Mouse (Mus musculus) heart, postnatal 14 days (tissue): Measurements from ENCODE around the gene Ifnl3. TPM values are rescaled to one million over a fixed set of nuclear protein-coding genes. Genes with fewer than 3 reads are reported as not detected.
A peak's percentile ranks its signal among the peaks of the same experiment; 100 is the strongest.
"Not testable (repeated sequence)": the region's sequence is repeated elsewhere in the genome, so short reads cannot be mapped to it uniquely, and the experiment has no call there.

Source experiments
- DNase-seq, 2 experiments: peaks; one replicate each; pipeline ENCODE4 v3.0.0; 2021 to 2022
- intact Hi-C: fragments of 180-260 bp; cut with DNase I; formaldehyde crosslinking; loops from one replicate; pipeline ENCODE4 v1.15.1; 2025
- long read RNA-seq, 2 experiments: library from polyadenylated mRNA; stranded (forward); transcript quantifications; one replicate each; pipeline ENCODE4 v2.0.0; 2021
- total RNA-seq, 2 experiments: library from RNA; stranded (reverse); gene quantifications; 2 replicates each; pipeline ENCODE4 v1.2.3; 2021

The Ifnl3 gene
- total RNA-seq, result not detected
- long read RNA-seq, experiment 1, result 0 reads
- long read RNA-seq, experiment 2, result 0 reads

- DNase-seq, intact Hi-C loops: not testable (repeated sequence)
Measured at GRCm38 (mm10) chr7:28522536-28522935, at the start of gene Ifnl3. Gene Ifnl3 (plus strand): TSS chr7:28522836.

- no peak for DNase-seq
- intact Hi-C loops, result no loop called here
Measured at GRCm38 (mm10) chr7:28476191-28476590, 46.4 kb upstream of the Ifnl3 start.

GRCm38 (mm10) chr7:28477363-28477762 is 45.3 kb upstream of the Ifnl3 start:
- no peak for DNase-seq
- intact Hi-C loops, result no loop called here

- intact Hi-C loops, result no loop called here
- no peak for DNase-seq
Measured at GRCm38 (mm10) chr7:28478854-28479253, 43.8 kb upstream of the Ifnl3 start.

GRCm38 (mm10) chr7:28482854-28483253 is 39.8 kb upstream of the Ifnl3 start:
- intact Hi-C loops, result no loop called here
- no peak for DNase-seq

GRCm38 (mm10) chr7:28484192-28484591 is 38.4 kb upstream of the Ifnl3 start:
- DNase-seq, result no peak
- intact Hi-C loops, result no loop called here

GRCm38 (mm10) chr7:28488030-28488491 is 34.6 kb upstream of the Ifnl3 start:
- intact Hi-C loops, result no loop called here
- no peak for DNase-seq

- intact Hi-C loops, result loop anchor here (5.0 kb wide), 1 partner anchor 112 kb away; no protein-coding TSS in a partner anchor
- DNase-seq, result peak; percentile 45 to 57
Measured at GRCm38 (mm10) chr7:28490410-28490809, 32.2 kb upstream of the Ifnl3 start.

- no peak for DNase-seq
- intact Hi-C loops, result loop anchor here (5.0 kb wide), 1 partner anchor 111 kb away; no protein-coding TSS in a partner anchor
Measured at GRCm38 (mm10) chr7:28490903-28491302, 31.7 kb upstream of the Ifnl3 start.

- no peak for DNase-seq
- intact Hi-C loops, result loop anchor here (5.0 kb wide), 1 partner anchor 110 kb away; no protein-coding TSS in a partner anchor
Measured at GRCm38 (mm10) chr7:28492310-28492709, 30.3 kb upstream of the Ifnl3 start.

- intact Hi-C loops, result no loop called here
- no peak for DNase-seq
Measured at GRCm38 (mm10) chr7:28495426-28495825, 27.2 kb upstream of the Ifnl3 start.

- intact Hi-C loops, result no loop called here
- DNase-seq, result peak in 1 of 2 experiments; percentile 29
Measured at GRCm38 (mm10) chr7:28505585-28505984, 17.1 kb upstream of the Ifnl3 start.

GRCm38 (mm10) chr7:28509121-28509520 is 13.5 kb upstream of the Ifnl3 start:
- intact Hi-C loops, result loop anchor here (2.0 kb wide), 1 partner anchor 18 kb away; no protein-coding TSS in a partner anchor

GRCm38 (mm10) chr7:28510405-28510974 is 12.1 kb upstream of the Ifnl3 start, which contains the start of gene Ifnl2:
Gene Ifnl2 (minus strand): TSS chr7:28510455.
- DNase-seq, intact Hi-C loops: not testable (repeated sequence)

More at GRCm38 (mm10) chr7:28509121-28509520, 13.5 kb upstream of the Ifnl3 start:
- DNase-seq, result not testable (repeated sequence)

GRCm38 (mm10) chr7:28511441-28511840 is 11.2 kb upstream of the Ifnl3 start:
- no peak for DNase-seq
- intact Hi-C loops, result no loop called here

- DNase-seq, result peak; percentile 83 to 89
- intact Hi-C loops, result loop anchor here (1.0 to 2.0 kb wide), 4 partner anchors 19 to 82 kb away; no protein-coding TSS in a partner anchor
Measured at GRCm38 (mm10) chr7:28527922-28528719, 5.5 kb downstream of the Ifnl3 start.

- DNase-seq, result no peak
Measured at GRCm38 (mm10) chr7:28532005-28532404, 9.4 kb downstream of the Ifnl3 start.

GRCm38 (mm10) chr7:28538886-28539285 is 16.2 kb downstream of the Ifnl3 start:
- DNase-seq, intact Hi-C loops: not testable (repeated sequence)

More at GRCm38 (mm10) chr7:28532005-28532404, 9.4 kb downstream of the Ifnl3 start:
- intact Hi-C loops, result no loop called here

GRCm38 (mm10) chr7:28540526-28540925 is 17.9 kb downstream of the Ifnl3 start, which contains the start of gene Sycn:
Gene Sycn (plus strand): TSS chr7:28540885.
- intact Hi-C loops, result no loop called here
- no peak for DNase-seq

- no peak for DNase-seq
- intact Hi-C loops, result no loop called here
Measured at GRCm38 (mm10) chr7:28544051-28544601, 21.5 kb downstream of the Ifnl3 start.
